Mouse (Mus musculus): Measurements from ENCODE around the gene Etfbkmt. TPM values are rescaled to one million over a fixed set of nuclear protein-coding genes. Genes with fewer than 3 reads are reported as not detected.
"Not testable (repeated sequence)": the region's sequence is repeated elsewhere in the genome, so short reads cannot be mapped to it uniquely, and the experiment has no call there.

The Etfbkmt gene
- polyA plus RNA-seq, 1 experiment, result 5.3 TPM

- TF ChIP-seq POLR2A (IDR thresholded peaks at IDR 0.05; ENCODE audit: extremely low read depth, insufficient read depth, low read length), result no peak
- TF ChIP-seq CTCF (IDR thresholded peaks at IDR 0.05; ENCODE audit: extremely low read depth, insufficient read depth, low read length), result no peak
These were observed 9.0 kb downstream of the Etfbkmt start for GRCm38 (mm10) chr6:149148436-149149229.

GRCm38 (mm10) chr6:149152119-149152518 is 12.5 kb downstream of the Etfbkmt start:
- Histone ChIP-seq H3K4me3 (ENCODE audit: insufficient read depth, low read length) (no peak overlapping the region), H3K27ac (ENCODE audit: insufficient read depth, low read length) (no peak overlapping the region), H3K4me1 (ENCODE audit: control insufficient read depth, insufficient read depth, low read length) (no peaks in the 10 kb centered on the region)
- no peak for TF ChIP-seq CTCF (IDR thresholded peaks at IDR 0.05; ENCODE audit: extremely low read depth, insufficient read depth, low read length)

More at GRCm38 (mm10) chr6:149148436-149149229, 9.0 kb downstream of the Etfbkmt start:
- Histone ChIP-seq H3K4me3 (ENCODE audit: insufficient read depth, low read length) (no peak overlapping the region), H3K4me1 (ENCODE audit: control insufficient read depth, insufficient read depth, low read length) (no peaks in the 10 kb centered on the region), H3K27ac (ENCODE audit: insufficient read depth, low read length) (no peak overlapping the region)

DNA sequence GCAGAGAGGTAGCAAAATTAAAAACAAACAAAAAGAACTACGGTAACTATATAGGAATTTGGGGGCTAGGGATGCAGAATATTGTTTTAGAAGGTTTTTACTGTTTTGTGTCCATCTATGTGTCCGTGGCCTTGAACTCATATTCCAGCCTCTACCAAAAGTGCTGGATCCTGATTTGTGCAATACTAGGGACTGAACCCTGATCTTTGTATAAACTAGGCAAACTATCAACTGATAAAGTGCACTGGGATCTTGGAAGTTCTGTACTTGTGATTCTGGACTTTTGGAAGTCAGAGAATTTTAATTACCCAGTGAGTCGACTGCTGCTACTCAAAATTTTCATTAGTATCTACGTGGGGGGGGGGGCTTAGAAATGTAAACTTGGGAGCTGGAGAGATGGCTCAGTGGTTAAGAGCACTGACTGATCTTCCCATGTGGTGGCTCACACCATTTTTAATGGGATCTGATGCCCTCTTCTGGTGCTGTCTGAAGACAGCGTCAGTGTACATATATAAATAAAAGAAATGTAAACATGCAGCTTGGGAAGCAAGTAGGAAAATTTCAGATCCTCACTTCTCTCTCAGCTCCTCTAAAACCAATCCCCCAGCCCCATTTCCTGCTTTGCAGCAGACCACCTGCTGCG is 13.9 kb downstream of the Etfbkmt start:
- no peak overlapping the region for H3K27ac ChIP-seq (ENCODE audit: insufficient read depth, low read length)
- TF ChIP-seq POLR2A (IDR thresholded peaks at IDR 0.05; ENCODE audit: extremely low read depth, insufficient read depth, low read length) (no peak), CTCF (IDR thresholded peaks at IDR 0.05; ENCODE audit: extremely low read depth, insufficient read depth, low read length) (no peak)

DNA sequence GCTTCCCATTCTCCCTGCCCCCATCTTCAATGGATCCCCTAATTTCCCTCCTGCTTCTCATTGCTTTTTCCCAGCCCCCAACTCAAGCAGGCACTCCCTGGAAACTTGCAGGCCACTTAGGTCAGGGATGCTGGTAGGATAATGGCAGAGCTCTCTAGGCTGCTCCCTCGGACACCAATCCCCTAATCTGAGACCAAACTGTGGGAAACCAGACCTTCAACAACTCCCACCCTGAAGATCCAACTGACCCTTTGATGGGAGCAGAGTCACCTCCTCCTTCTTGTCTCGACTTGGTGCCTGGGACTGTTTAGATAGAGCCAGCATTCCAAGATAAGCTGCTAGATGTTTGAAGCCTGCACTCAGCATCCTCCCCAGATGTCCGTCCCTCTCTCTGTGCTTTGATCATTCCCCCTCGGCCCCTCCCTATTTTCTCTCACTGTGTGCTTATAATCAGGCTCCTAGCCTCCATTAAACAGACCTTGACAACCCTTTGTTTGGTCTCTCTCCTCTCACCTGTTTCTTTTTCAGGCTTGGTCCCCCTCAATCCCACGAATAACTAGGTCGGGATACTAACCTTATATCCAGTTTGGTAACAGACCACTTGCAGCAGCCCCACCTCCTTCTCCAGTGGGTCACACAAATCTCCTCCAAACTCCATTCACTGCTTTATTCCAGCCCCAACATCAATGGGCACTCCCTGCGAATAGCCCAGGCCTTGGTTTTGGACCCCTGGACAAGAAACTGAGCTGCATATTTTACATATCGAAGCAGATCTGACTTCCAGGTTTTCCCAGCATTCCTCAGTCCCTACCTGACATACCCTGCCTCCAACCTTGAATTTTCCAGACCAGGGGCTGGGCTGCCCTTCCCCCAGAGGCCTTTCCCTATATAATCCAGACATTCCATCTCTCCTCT is 14.7 kb downstream of the Etfbkmt start:
- Histone ChIP-seq H3K4me1 (ENCODE audit: control insufficient read depth, insufficient read depth, low read length) (no peaks in the 10 kb centered on the region), H3K4me3 (ENCODE audit: insufficient read depth, low read length) (no peak overlapping the region), H3K27ac (ENCODE audit: insufficient read depth, low read length) (no peak overlapping the region)
- TF ChIP-seq CTCF (IDR thresholded peaks at IDR 0.05; ENCODE audit: extremely low read depth, insufficient read depth, low read length) (no peak), POLR2A (IDR thresholded peaks at IDR 0.05; ENCODE audit: extremely low read depth, insufficient read depth, low read length) (no peak)

More for the DNA sequence above, 13.9 kb downstream of the Etfbkmt start:
- H3K4me1 ChIP-seq (ENCODE audit: control insufficient read depth, insufficient read depth, low read length), result no peaks in the 10 kb centered on the region
- H3K4me3 ChIP-seq (ENCODE audit: insufficient read depth, low read length), result no peak overlapping the region

DNA sequence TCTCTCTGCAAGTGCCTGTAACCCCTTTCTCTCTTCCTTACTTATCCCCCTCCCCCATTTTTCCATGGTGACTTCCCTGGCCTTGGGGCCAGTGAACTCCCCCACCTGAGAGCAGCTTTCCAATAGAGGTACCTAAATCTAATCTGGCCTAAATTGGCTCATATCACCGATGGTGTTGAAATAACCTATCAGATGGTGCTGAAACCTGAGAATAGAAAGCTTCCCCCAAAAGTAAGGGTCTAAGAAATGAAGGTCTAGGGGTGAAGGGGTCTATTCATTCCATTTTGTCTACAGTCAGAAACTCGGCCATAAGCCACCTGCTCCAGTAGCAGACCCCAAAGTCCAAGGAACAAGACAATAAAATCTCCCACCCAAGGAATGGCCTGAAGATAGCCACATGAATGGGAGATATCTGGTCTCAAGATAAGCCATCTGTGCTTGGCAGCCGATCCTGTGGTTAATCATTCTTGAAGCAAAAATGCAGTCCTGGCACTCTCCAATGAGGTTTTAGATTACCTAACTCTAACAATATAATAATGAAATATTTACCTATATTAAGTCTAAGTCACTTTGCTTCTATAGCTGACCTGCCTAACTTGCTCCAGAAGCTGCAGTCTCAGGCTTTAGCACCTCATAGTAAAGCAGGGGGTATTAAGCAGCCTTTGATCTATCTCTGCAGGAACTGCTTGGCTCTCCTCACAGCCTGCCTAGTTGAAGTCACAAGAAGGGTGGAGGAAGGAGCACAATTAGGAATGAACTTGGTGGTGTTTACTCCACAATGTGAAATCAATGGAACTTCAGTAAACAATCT is 15.6 kb downstream of the Etfbkmt start:
- H3K4me1 ChIP-seq (ENCODE audit: control insufficient read depth, insufficient read depth, low read length), result no peaks in the 10 kb centered on the region
- no peak overlapping the region for H3K4me3 ChIP-seq (ENCODE audit: insufficient read depth, low read length)
- H3K27ac ChIP-seq (ENCODE audit: insufficient read depth, low read length), result no peak overlapping the region
- no peak for TF ChIP-seq CTCF (IDR thresholded peaks at IDR 0.05; ENCODE audit: extremely low read depth, insufficient read depth, low read length)
- TF ChIP-seq POLR2A (IDR thresholded peaks at IDR 0.05; ENCODE audit: extremely low read depth, insufficient read depth, low read length), result no peak

GRCm38 (mm10) chr6:149167038-149167437 is 27.4 kb downstream of the Etfbkmt start:
- not testable (repeated sequence) for H3K27ac ChIP-seq (ENCODE audit: insufficient read depth, low read length); H3K4me1 ChIP-seq (ENCODE audit: control insufficient read depth, insufficient read depth, low read length); H3K4me3 ChIP-seq (ENCODE audit: insufficient read depth, low read length)

- no peak for TF ChIP-seq CTCF (IDR thresholded peaks at IDR 0.05; ENCODE audit: extremely low read depth, insufficient read depth, low read length)
- no peak for TF ChIP-seq POLR2A (IDR thresholded peaks at IDR 0.05; ENCODE audit: extremely low read depth, insufficient read depth, low read length)
- Histone ChIP-seq H3K4me1 (ENCODE audit: control insufficient read depth, insufficient read depth, low read length) (no peaks in the 10 kb centered on the region), H3K27ac (ENCODE audit: insufficient read depth, low read length) (no peak overlapping the region), H3K4me3 (ENCODE audit: insufficient read depth, low read length) (no peak overlapping the region)
These were observed 28.0 kb downstream of the Etfbkmt start for GRCm38 (mm10) chr6:149167672-149168071.

DNA sequence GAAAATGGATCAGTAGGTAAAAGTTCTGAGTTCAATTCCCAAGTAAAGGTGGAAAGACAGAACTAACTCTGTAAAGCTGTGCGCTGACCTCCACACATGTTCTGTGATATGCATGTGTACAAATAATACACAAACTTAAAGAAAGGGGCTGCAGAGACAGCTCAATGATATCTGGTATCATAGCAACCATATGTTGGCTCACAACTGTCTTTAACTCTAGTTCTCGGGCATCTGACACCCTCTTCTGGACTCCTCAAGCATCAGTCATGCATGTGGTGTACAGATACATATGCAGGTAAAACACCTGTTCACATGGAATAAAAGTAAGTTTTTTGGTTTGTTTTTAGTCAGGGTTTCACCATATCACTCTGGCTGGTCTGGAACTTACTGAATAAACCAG is 28.8 kb downstream of the Etfbkmt start:
- Histone ChIP-seq H3K4me3 (ENCODE audit: insufficient read depth, low read length) (no peak overlapping the region), H3K4me1 (ENCODE audit: control insufficient read depth, insufficient read depth, low read length) (no peaks in the 10 kb centered on the region), H3K27ac (ENCODE audit: insufficient read depth, low read length) (no peak overlapping the region)
- TF ChIP-seq CTCF (IDR thresholded peaks at IDR 0.05; ENCODE audit: extremely low read depth, insufficient read depth, low read length) (no peak), POLR2A (IDR thresholded peaks at IDR 0.05; ENCODE audit: extremely low read depth, insufficient read depth, low read length) (no peak)

- H3K27ac ChIP-seq (ENCODE audit: insufficient read depth, low read length); H3K4me1 ChIP-seq (ENCODE audit: control insufficient read depth, insufficient read depth, low read length); H3K4me3 ChIP-seq (ENCODE audit: insufficient read depth, low read length): not testable (repeated sequence)
These were observed 30.3 kb downstream of the Etfbkmt start for GRCm38 (mm10) chr6:149169965-149170364.
